Mouse (Mus musculus) lung, embryonic 14.5 days (tissue): ENCODE data around the gene Epha4. TPM values are rescaled to one million over a fixed set of nuclear protein-coding genes. Genes with fewer than 3 reads are reported as not detected.
A peak's percentile ranks its signal among the peaks of the same experiment; 100 is the strongest.

Experiments used
- ATAC-seq: fragments of 200-750 bp; cut with Nextera tagmentation; 2 replicates; pipeline ENCODE4 v1.8.0; 2017; ENCODE audit warnings: mild to moderate bottlenecking, moderate TSS enrichment, moderate library complexity; ENCODE audit not compliant: insufficient read depth
- DNase-seq: peaks from one replicate; pipeline ENCODE4 v3.0.0-alpha.2; 2015
- H3K27ac ChIP-seq: fragments of 300-500 bp; sonication (generic); 2 replicates; pipeline ENCODE4 v1.5.1; 2014; ENCODE audit warnings: low read depth, mild to moderate bottlenecking, moderate library complexity
- H3K27me3 ChIP-seq: fragments of 300-500 bp; sonication (generic); 2 replicates; pipeline ENCODE4 v1.6.1; 2014; ENCODE audit warnings: low read length, control low read depth; ENCODE audit not compliant: insufficient read depth
- H3K36me3 ChIP-seq: fragments of 300-500 bp; sonication (generic); 2 replicates; pipeline ENCODE4 v1.6.1; 2014; ENCODE audit warnings: control low read depth; ENCODE audit not compliant: insufficient read depth
- H3K4me1 ChIP-seq: fragments of 300-500 bp; sonication (generic); 2 replicates; pipeline ENCODE4 v1.6.1; 2014; ENCODE audit warnings: antibody characterized with exemption, control low read depth; ENCODE audit not compliant: insufficient read depth
- H3K4me2 ChIP-seq: fragments of 300-500 bp; sonication (generic); 2 replicates; pipeline ENCODE4 v1.6.1; 2014; ENCODE audit warnings: mild to moderate bottlenecking
- H3K4me3 ChIP-seq: fragments of 300-500 bp; sonication (generic); 2 replicates; pipeline ENCODE4 v1.5.1; 2014; ENCODE audit warnings: low read depth, low read length
- H3K9ac ChIP-seq: fragments of 300-500 bp; sonication (generic); 2 replicates; pipeline ENCODE4 v1.6.1; 2014
- H3K9me3 ChIP-seq: fragments of 300-500 bp; sonication (generic); 2 replicates; pipeline ENCODE4 v1.6.1; 2016; ENCODE audit warnings: low read depth, low read length, control low read depth
- CTCF ChIP-seq: IDR thresholded peaks from 2 replicates; pipeline ENCODE4 v1.5.1; 2016; ENCODE audit warnings: antibody characterized with exemption, low read depth
- WGBS: fragments of 180-500 bp; shearing (Covaris S2); extraction: QIAGEN DNeasy Blood & Tissue Kit; methylation state at CpG from one replicate; pipeline ENCODE4 v1.1.7; 2014; 5-methylcytosine and 5-hydroxymethylcytosine counted together
- polyA plus RNA-seq: library from polyadenylated mRNA; unstranded; fragments of >200 nt; fragmentation: Nextera tagmentation; extraction: Ambion mirVana; gene quantifications from 2 replicates; pipeline ENCODE4 v1.2.1, GENCODE M21; 2014

Epha4 gene
- polyA plus RNA-seq, 1 experiment from 2014 or later: 18.0 TPM

GRCm38 (mm10) chr1:77468717-77469314 is 46.1 kb downstream of the Epha4 start:
- H3K36me3 ChIP-seq: no peaks in the 10 kb centered on the region
- H3K27me3 ChIP-seq: no peaks in the 10 kb centered on the region
- 43% methylated on average over 5 of the region's 5 CpGs for WGBS
- H3K27ac ChIP-seq: no peak overlapping the region
- ATAC-seq (0 out of 2 replicates have a peak, but pooled peaks have one; percentile 51), DNase-seq (peak; percentile 17)
- H3K9me3 ChIP-seq: no peaks in the 10 kb centered on the region
- no peak for TF ChIP-seq CTCF
- no peak overlapping the region for H3K4me2 ChIP-seq
- H3K4me3 ChIP-seq: no peak overlapping the region
- H3K9ac ChIP-seq: no peak overlapping the region
- H3K4me1 ChIP-seq: peaks cover 9% of the 10 kb centered on the region

DNA sequence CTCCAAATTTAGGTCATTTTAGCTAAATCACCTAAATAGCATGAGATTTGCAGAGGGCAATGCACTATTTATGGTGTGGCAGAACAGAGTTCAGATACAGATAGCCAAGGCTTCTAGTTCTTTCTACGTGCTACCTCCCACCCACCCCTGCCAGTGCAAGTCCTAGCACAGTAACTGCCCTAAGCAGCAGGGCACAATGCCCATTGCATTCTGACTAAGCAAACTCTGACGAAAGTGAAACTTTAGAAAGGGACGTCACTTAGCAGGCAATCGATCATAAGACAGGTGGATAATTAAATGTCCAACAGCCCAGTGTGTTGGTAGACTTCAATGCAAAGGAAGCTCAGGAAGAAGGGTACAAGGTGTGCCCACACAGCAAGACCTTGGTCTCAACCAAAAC is 49.4 kb downstream of the Epha4 start:
- Histone ChIP-seq H3K4me3 (no peak overlapping the region), H3K9me3 (no peaks in the 10 kb centered on the region), H3K4me2 (no peak overlapping the region), H3K27me3 (no peaks in the 10 kb centered on the region), H3K27ac (no peak overlapping the region), H3K36me3 (no peaks in the 10 kb centered on the region), H3K9ac (no peak overlapping the region), H3K4me1 (peaks cover 9% of the 10 kb centered on the region; the same call in 1 of the 2 replicates)
- WGBS: 79% methylated on average over 4 of the region's 4 CpGs
- ATAC-seq (no peak), DNase-seq (no peak)
- no peak for TF ChIP-seq CTCF

DNA sequence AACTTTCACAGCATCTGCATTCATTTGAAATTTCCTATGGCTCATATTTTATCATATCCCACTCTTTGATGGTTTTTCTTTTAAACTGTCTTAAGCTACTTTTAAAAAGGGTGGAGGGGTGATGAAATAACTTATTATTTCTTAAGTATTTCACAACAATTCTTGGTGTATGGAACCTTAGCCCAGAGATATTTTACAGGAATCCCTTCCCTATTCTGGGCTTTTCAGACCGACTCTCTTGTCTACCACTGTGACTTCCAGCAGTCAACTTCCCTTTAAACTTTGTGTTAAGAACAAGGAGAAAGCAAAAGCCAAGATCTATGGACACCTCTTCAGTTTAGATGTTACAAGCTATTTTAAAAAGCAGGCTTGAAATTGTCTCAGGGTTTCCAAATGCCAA is 50.8 kb downstream of the Epha4 start:
- no peak for ATAC-seq

GRCm38 (mm10) chr1:77461877-77462615 is 52.8 kb downstream of the Epha4 start:
- Histone ChIP-seq H3K4me3 (no peak overlapping the region), H3K4me1 (peaks cover 5% of the 10 kb centered on the region; the same call in 1 of the 2 replicates), H3K9ac (no peak overlapping the region), H3K4me2 (no peak overlapping the region), H3K36me3 (no peaks in the 10 kb centered on the region), H3K9me3 (no peaks in the 10 kb centered on the region), H3K27ac (peak overlapping the region; percentile 13; the same call in 1 of the 2 replicates), H3K27me3 (no peaks in the 10 kb centered on the region)
- WGBS: 38% methylated on average over 3 of the region's 3 CpGs
- no peak for ATAC-seq
- no peak for DNase-seq
- no peak for TF ChIP-seq CTCF

More for the DNA sequence above, 50.8 kb downstream of the Epha4 start:
- DNase-seq: no peak
- H3K4me3 ChIP-seq: no peak overlapping the region
- 61% methylated on average over 1 of the region's 1 CpGs for WGBS
- TF ChIP-seq CTCF: no peak
- no peak overlapping the region for H3K4me2 ChIP-seq
- peaks cover 9% of the 10 kb centered on the region; the same call in 1 of the 2 replicates for H3K4me1 ChIP-seq
- no peaks in the 10 kb centered on the region for H3K36me3 ChIP-seq
- no peak overlapping the region for H3K9ac ChIP-seq
- no peak overlapping the region for H3K27ac ChIP-seq
- H3K27me3 ChIP-seq: no peaks in the 10 kb centered on the region
- H3K9me3 ChIP-seq: no peaks in the 10 kb centered on the region

DNA sequence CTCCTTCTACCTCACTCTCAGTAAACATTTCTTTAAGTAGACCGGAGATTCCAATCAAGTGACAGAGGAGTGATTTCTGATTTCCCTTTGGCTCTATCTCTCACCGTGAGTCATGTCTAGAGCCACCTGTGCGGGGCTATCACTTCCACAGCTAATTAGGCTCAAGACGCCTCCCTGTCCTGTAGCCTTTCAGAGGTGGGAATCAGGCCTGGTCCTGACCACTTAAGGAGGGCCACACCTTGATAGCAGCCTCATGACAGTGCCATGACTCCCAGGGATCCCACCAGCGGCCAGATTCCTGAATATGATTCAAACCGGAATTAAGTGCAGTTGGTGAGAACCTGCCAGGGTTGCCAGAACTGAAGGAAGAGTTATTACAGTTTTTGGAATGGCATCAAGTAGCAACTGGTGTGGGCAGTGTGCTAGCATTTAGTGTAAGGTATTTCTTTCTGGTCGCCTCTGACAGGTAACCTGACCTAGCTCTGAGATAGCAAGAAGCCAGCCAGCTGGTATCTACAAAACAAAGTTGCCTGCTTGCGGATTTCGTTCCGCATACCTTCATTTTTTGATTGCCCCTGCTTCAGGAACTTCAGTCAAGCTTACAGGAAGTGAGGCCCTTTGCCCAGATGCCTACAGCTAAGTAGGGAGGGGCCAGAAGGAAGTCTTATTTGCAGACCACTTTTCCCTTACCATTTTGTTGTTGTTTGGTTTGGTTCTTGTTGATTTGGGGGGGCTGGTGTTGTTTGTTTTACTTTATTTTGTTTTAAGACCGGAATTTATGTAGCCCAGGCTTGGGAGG is 53.9 kb downstream of the Epha4 start:
- H3K9me3 ChIP-seq: no peaks in the 10 kb centered on the region
- no peak overlapping the region for H3K9ac ChIP-seq
- TF ChIP-seq CTCF: no peak
- no peak overlapping the region for H3K27ac ChIP-seq
- no peak overlapping the region for H3K4me2 ChIP-seq
- no peaks in the 10 kb centered on the region for H3K27me3 ChIP-seq
- DNase-seq: no peak
- WGBS: 63% methylated on average over 11 of the region's 11 CpGs
- H3K36me3 ChIP-seq: no peaks in the 10 kb centered on the region
- no peak overlapping the region for H3K4me3 ChIP-seq
- H3K4me1 ChIP-seq: peaks cover 4% of the 10 kb centered on the region; the same call in 1 of the 2 replicates
- no peak for ATAC-seq

DNA sequence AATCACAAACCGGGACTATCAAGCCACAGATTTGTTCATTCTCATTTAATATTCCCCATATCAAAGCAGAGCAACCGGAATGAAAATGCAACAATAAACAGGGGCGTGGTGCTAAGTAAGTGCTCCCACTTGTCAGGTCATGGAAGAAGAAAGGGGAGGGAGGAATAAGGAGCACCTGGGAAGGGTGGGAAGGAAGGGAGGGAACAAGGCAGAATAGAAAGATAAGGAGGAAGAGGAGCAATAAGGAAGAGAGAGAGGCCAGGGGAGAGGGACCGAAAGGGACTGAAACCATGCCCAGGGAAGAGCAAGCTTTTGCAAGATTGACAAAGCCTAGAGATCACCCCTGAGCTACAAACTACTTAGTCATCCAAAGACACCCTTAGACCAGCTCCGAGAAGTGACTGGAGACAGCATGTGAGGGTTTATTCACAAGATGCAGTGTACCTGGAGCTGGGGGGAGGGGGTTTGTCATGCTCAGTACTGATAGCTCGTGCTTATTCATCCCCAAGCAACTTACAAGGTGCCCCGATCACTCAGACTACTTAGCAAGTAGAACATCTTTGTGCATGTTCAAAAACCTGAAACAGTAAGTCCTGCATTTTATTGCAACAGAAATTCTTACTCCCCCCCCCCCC is 56.0 kb downstream of the Epha4 start:
- Histone ChIP-seq H3K4me3 (no peak overlapping the region), H3K4me2 (no peak overlapping the region), H3K9ac (no peak overlapping the region), H3K36me3 (no peaks in the 10 kb centered on the region), H3K9me3 (no peaks in the 10 kb centered on the region), H3K27me3 (no peaks in the 10 kb centered on the region), H3K4me1 (peaks cover 4% of the 10 kb centered on the region; the same call in 1 of the 2 replicates), H3K27ac (no peak overlapping the region)
- no peak for TF ChIP-seq CTCF
- WGBS: 76% methylated on average over 7 of the region's 7 CpGs
- ATAC-seq (no peak), DNase-seq (no peak)
